Mouse (Mus musculus): ENCODE data around the gene Dnajc6. TPM values are rescaled to one million over a fixed set of nuclear protein-coding genes. Genes with fewer than 3 reads are reported as not detected.
A peak's percentile ranks its signal among the peaks of the same experiment; 100 is the strongest.

Dnajc6 gene
- polyA plus RNA-seq, 1 experiment from 2014 or later, result 23.9 TPM

- WGBS, result 2% methylated on average over 30 of the region's 30 CpGs
- H3K4me1 ChIP-seq (replicated peaks), result peaks cover 15% of the 10 kb centered on the region
- peak overlapping the region; percentile 60 for H3K27ac ChIP-seq
- H3K9ac ChIP-seq (replicated peaks), result peak overlapping the region; percentile 74
- H3K4me2 ChIP-seq (replicated peaks), result peak overlapping the region; percentile 94
- no peaks in the 10 kb centered on the region for H3K27me3 ChIP-seq
- H3K36me3 ChIP-seq, result no peaks in the 10 kb centered on the region
- ATAC-seq, result peak; percentile 77
- no peaks in the 10 kb centered on the region for H3K9me3 ChIP-seq
- peak overlapping the region; percentile 54 for H3K4me3 ChIP-seq (replicated peaks)
These were observed 12.6 kb downstream of the Dnajc6 start for GRCm38 (mm10) chr4:101508851-101509577.

- Histone ChIP-seq H3K4me2 (replicated peaks) (peak overlapping the region; percentile 94), H3K27me3 (no peaks in the 10 kb centered on the region), H3K9ac (replicated peaks) (no peak overlapping the region), H3K9me3 (no peaks in the 10 kb centered on the region), H3K27ac (no peak overlapping the region), H3K4me1 (replicated peaks) (peaks cover 15% of the 10 kb centered on the region), H3K36me3 (no peaks in the 10 kb centered on the region), H3K4me3 (replicated peaks) (no peak overlapping the region)
- 84% methylated on average over 8 of the region's 8 CpGs for WGBS
- no peak for ATAC-seq
These were observed 13.9 kb downstream of the Dnajc6 start for GRCm38 (mm10) chr4:101510111-101510903.

GRCm38 (mm10) chr4:101510904-101511210 is 14.4 kb downstream of the Dnajc6 start:
- H3K36me3 ChIP-seq, result no peaks in the 10 kb centered on the region
- WGBS, result 85% methylated on average over 5 of the region's 5 CpGs
- no peak overlapping the region for H3K4me2 ChIP-seq (replicated peaks)
- H3K4me3 ChIP-seq (replicated peaks), result no peak overlapping the region
- H3K9ac ChIP-seq (replicated peaks), result no peak overlapping the region
- H3K4me1 ChIP-seq (replicated peaks), result peaks cover 15% of the 10 kb centered on the region
- no peaks in the 10 kb centered on the region for H3K9me3 ChIP-seq
- no peak for ATAC-seq
- H3K27me3 ChIP-seq, result no peaks in the 10 kb centered on the region
- H3K27ac ChIP-seq, result no peak overlapping the region

- Histone ChIP-seq H3K36me3 (no peaks in the 10 kb centered on the region), H3K27ac (no peak overlapping the region), H3K9me3 (no peaks in the 10 kb centered on the region), H3K4me1 (replicated peaks) (peaks cover 15% of the 10 kb centered on the region), H3K27me3 (no peaks in the 10 kb centered on the region), H3K4me2 (replicated peaks) (no peak overlapping the region), H3K4me3 (replicated peaks) (no peak overlapping the region), H3K9ac (replicated peaks) (no peak overlapping the region)
- no peak for ATAC-seq
- 88% methylated on average over 5 of the region's 5 CpGs for WGBS
These were observed 15.5 kb downstream of the Dnajc6 start for GRCm38 (mm10) chr4:101511768-101512521.

- Histone ChIP-seq H3K27me3 (no peaks in the 10 kb centered on the region), H3K36me3 (no peaks in the 10 kb centered on the region)
- no peak for ATAC-seq
These were observed 16.8 kb downstream of the Dnajc6 start for GRCm38 (mm10) chr4:101513251-101513650.

GRCm38 (mm10) chr4:101515853-101516252 is 19.4 kb downstream of the Dnajc6 start:
- no peaks in the 10 kb centered on the region for H3K9me3 ChIP-seq
- H3K4me2 ChIP-seq (replicated peaks), result no peak overlapping the region
- H3K9ac ChIP-seq (replicated peaks), result no peak overlapping the region
- no peaks in the 10 kb centered on the region for H3K27me3 ChIP-seq
- ATAC-seq, result no peak
- H3K36me3 ChIP-seq, result no peaks in the 10 kb centered on the region
- no peak overlapping the region for H3K27ac ChIP-seq
- H3K4me3 ChIP-seq (replicated peaks), result no peak overlapping the region
- WGBS, result 96% methylated on average over 14 of the region's 14 CpGs
- H3K4me1 ChIP-seq (replicated peaks), result no peaks in the 10 kb centered on the region

More at GRCm38 (mm10) chr4:101513251-101513650, 16.8 kb downstream of the Dnajc6 start:
- peaks cover 15% of the 10 kb centered on the region for H3K4me1 ChIP-seq (replicated peaks)
- H3K9me3 ChIP-seq, result no peaks in the 10 kb centered on the region
- WGBS, result 94% methylated on average over 3 of the region's 3 CpGs
- no peak overlapping the region for H3K27ac ChIP-seq
- H3K4me3 ChIP-seq (replicated peaks), result no peak overlapping the region
- no peak overlapping the region for H3K9ac ChIP-seq (replicated peaks)
- H3K4me2 ChIP-seq (replicated peaks), result no peak overlapping the region

- 85% methylated on average over 17 of the region's 17 CpGs for WGBS
These were observed 20.2 kb downstream of the Dnajc6 start for GRCm38 (mm10) chr4:101516434-101517168.

GRCm38 (mm10) chr4:101531901-101532300 is 35.5 kb downstream of the Dnajc6 start:
- WGBS, result 82% methylated on average over 4 of the region's 4 CpGs
- Histone ChIP-seq H3K9me3 (0 out of 2 replicates have a peak, but pooled peaks cover 4% of the 10 kb centered on the region), H3K4me3 (replicated peaks) (no peak overlapping the region), H3K36me3 (no peaks in the 10 kb centered on the region), H3K4me1 (replicated peaks) (no peaks in the 10 kb centered on the region), H3K9ac (replicated peaks) (no peak overlapping the region), H3K27me3 (no peaks in the 10 kb centered on the region), H3K4me2 (replicated peaks) (no peak overlapping the region), H3K27ac (no peak overlapping the region)
- ATAC-seq, result no peak

More at GRCm38 (mm10) chr4:101516434-101517168, 20.2 kb downstream of the Dnajc6 start:
- no peak overlapping the region for H3K4me2 ChIP-seq (replicated peaks)
- no peaks in the 10 kb centered on the region for H3K27me3 ChIP-seq
- no peak for ATAC-seq
- no peak overlapping the region for H3K27ac ChIP-seq
- H3K9ac ChIP-seq (replicated peaks), result no peak overlapping the region
- no peaks in the 10 kb centered on the region for H3K36me3 ChIP-seq
- H3K4me1 ChIP-seq (replicated peaks), result no peaks in the 10 kb centered on the region
- no peak overlapping the region for H3K4me3 ChIP-seq (replicated peaks)
- H3K9me3 ChIP-seq, result no peaks in the 10 kb centered on the region

- 62% methylated on average over 4 of the region's 4 CpGs for WGBS
- no peaks in the 10 kb centered on the region for H3K27me3 ChIP-seq
- H3K9me3 ChIP-seq, result no peaks in the 10 kb centered on the region
- no peak overlapping the region for H3K9ac ChIP-seq (replicated peaks)
- H3K4me2 ChIP-seq (replicated peaks), result no peak overlapping the region
- ATAC-seq, result no peak
- H3K4me3 ChIP-seq (replicated peaks), result no peak overlapping the region
- no peak overlapping the region for H3K27ac ChIP-seq
- no peaks in the 10 kb centered on the region for H3K36me3 ChIP-seq
- no peaks in the 10 kb centered on the region for H3K4me1 ChIP-seq (replicated peaks)
These were observed 44.1 kb downstream of the Dnajc6 start for GRCm38 (mm10) chr4:101540516-101540915.

- Histone ChIP-seq H3K27me3 (peaks cover 11% of the 10 kb centered on the region), H3K9ac (replicated peaks) (peak overlapping the region; percentile 78), H3K9me3 (no peaks in the 10 kb centered on the region), H3K4me1 (replicated peaks) (peaks cover 25% of the 10 kb centered on the region), H3K4me3 (replicated peaks) (peak overlapping the region; percentile 65), H3K27ac (peak overlapping the region; percentile 96), H3K4me2 (replicated peaks) (peak overlapping the region; percentile 71), H3K36me3 (no peaks in the 10 kb centered on the region)
- WGBS, result under 1% methylated on average over 31 of the region's 33 CpGs
- ATAC-seq, result peak; percentile 85
These were observed 53.6 kb downstream of the Dnajc6 start for GRCm38 (mm10) chr4:101549958-101550591.

GRCm38 (mm10) chr4:101550671-101551161 is 54.3 kb downstream of the Dnajc6 start:
- peaks cover 25% of the 10 kb centered on the region for H3K4me1 ChIP-seq (replicated peaks)
- peak overlapping the region; percentile 65 for H3K4me3 ChIP-seq (replicated peaks)
- H3K9ac ChIP-seq (replicated peaks), result peak overlapping the region; percentile 78
- H3K36me3 ChIP-seq, result no peaks in the 10 kb centered on the region
- H3K27ac ChIP-seq, result peak overlapping the region; percentile 96
- under 1% methylated on average over 33 of the region's 33 CpGs for WGBS
- peak; percentile 95 for ATAC-seq
- peaks cover 11% of the 10 kb centered on the region for H3K27me3 ChIP-seq
- H3K4me2 ChIP-seq (replicated peaks), result peak overlapping the region; percentile 71
- H3K9me3 ChIP-seq, result no peaks in the 10 kb centered on the region

Data from midbrain, embryonic 13.5 days (tissue).